Mouse (Mus musculus) heart, postnatal 36 days (tissue): ENCODE data around the gene Tgfbr3. TPM values are rescaled to one million over a fixed set of nuclear protein-coding genes. Genes with fewer than 3 reads are reported as not detected.

Source experiments
- DNase-seq, 2 experiments: peaks; one replicate each; pipeline ENCODE4 v3.0.0; 2021 to 2022
- intact Hi-C: fragments of 180-260 bp; cut with DNase I; formaldehyde crosslinking; loops from one replicate; pipeline ENCODE4 v1.15.1; 2025
- total RNA-seq, 2 experiments: library from RNA; stranded (reverse); gene quantifications; 2 replicates each; pipeline ENCODE4 v1.2.3; 2021

Tgfbr3 gene
- total RNA-seq, 2 experiments from 2014 or later = 53.5 to 54.2 TPM

GRCm38 (mm10) chr5:107283935-107284524 lies 5.4 kb downstream of the Tgfbr3 start:
- intact Hi-C loops = no loop called here

GRCm38 (mm10) chr5:107282561-107283307 lies 6.7 kb downstream of the Tgfbr3 start:
- intact Hi-C loops = no loop called here
- DNase-seq = no peak

More at GRCm38 (mm10) chr5:107283935-107284524, 5.4 kb downstream of the Tgfbr3 start:
- no peak for DNase-seq

- intact Hi-C loops = no loop called here
- no peak for DNase-seq
These were observed 10.2 kb downstream of the Tgfbr3 start for GRCm38 (mm10) chr5:107279263-107279662.

- DNase-seq = no peak
These were observed 13.2 kb downstream of the Tgfbr3 start for GRCm38 (mm10) chr5:107276186-107276585.

DNA sequence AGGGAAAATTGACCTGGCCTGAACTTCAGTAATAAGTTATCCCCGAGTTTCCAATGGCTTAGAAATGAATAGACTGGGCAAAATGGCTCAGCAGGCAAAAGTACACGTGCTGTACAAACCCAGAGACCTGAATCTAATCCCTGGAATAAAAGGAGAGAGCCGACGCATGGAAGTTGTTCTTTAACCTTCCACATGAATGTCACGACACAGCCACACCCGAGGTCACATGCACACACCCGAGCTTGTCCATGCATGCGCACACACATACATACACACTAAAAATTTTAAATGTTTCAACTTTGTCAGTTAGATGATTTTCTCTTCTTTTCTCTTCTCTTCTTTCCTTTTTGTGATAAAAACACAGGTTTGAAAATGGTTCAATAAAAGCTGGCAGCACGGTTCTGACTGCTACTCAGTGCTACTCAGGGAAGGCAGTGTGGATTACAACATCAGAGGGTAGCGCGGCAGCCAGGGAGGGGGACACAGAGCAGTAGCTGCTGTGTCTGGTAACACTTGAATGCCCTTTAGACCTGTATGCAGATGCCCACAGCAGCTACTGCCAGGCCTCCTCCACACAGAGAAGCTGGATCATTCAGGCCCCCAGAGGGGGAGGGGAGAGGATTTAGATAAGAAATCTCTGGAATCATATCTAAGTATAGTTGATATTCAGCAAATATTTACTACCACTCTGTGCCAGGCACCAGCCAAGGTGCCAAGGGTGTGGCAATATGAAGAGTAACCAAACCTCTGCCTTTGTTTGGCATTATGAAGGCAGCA lies 17.0 kb downstream of the Tgfbr3 start:
- intact Hi-C loops = no loop called here
- DNase-seq = no peak

More at GRCm38 (mm10) chr5:107276186-107276585, 13.2 kb downstream of the Tgfbr3 start:
- intact Hi-C loops = no loop called here

GRCm38 (mm10) chr5:107269006-107269328 lies 20.5 kb downstream of the Tgfbr3 start:
- DNase-seq = no peak
- intact Hi-C loops = no loop called here

DNA sequence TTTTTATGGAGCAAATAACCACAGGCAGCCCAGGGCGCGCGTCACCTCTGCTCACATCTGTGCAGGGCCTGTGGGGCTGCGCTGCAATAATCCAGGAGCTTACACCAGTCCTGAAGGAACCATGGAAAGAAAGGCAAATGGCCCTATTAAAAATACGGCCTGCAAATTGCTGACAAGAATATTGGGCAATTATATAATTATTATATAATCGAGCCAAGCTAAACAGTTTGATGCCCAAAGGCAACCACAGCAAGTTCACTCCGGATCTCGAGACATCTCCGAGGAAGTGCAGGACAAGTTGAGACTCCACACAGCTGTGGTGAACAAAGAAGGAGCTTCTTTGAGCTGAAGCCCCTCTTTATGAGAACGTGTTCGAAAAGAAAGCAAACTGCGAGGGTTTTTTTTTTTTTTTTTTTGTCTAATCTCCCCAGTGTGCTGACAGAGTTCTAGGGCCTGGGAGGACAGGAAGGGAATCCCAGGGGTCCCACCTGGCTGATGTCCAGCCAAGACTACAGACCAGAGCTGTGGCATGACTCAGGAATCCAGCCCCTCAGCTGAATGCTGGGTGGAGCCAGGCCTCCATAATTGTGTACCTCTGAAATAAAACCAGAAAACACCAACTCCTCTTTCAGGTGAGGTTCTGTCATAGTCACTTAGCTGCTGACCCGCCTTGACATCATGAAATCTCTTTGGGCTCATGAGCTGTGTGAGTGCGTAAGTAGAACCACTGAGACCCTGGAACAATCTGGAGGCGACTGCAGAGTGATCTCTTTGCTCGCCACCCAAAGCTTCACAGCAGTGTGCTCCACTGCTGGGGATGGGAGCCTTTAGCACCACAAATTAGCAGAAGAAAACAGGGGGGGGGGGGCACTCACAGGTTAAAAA lies 21.1 kb downstream of the Tgfbr3 start:
- no peak for DNase-seq
- intact Hi-C loops = no loop called here

DNA sequence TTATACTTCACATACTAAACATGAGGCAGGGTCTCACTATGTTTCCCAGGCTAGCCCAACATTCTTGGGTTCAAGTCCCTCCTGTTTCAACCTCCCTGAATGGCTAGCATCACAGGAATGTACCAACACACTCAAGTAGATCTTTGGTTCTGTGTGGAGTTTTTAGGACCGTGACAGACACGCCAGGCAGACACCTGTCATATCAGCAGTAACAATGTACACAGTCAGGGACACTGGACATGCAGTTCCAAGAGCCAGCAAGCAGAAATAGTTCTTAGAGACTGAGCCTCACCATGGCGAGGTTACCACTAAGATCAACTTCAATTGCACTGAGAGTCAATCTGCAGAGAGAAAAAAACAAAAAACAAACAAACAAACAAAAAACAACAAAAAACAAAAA lies 22.9 kb downstream of the Tgfbr3 start:
- intact Hi-C loops = no loop called here

DNA sequence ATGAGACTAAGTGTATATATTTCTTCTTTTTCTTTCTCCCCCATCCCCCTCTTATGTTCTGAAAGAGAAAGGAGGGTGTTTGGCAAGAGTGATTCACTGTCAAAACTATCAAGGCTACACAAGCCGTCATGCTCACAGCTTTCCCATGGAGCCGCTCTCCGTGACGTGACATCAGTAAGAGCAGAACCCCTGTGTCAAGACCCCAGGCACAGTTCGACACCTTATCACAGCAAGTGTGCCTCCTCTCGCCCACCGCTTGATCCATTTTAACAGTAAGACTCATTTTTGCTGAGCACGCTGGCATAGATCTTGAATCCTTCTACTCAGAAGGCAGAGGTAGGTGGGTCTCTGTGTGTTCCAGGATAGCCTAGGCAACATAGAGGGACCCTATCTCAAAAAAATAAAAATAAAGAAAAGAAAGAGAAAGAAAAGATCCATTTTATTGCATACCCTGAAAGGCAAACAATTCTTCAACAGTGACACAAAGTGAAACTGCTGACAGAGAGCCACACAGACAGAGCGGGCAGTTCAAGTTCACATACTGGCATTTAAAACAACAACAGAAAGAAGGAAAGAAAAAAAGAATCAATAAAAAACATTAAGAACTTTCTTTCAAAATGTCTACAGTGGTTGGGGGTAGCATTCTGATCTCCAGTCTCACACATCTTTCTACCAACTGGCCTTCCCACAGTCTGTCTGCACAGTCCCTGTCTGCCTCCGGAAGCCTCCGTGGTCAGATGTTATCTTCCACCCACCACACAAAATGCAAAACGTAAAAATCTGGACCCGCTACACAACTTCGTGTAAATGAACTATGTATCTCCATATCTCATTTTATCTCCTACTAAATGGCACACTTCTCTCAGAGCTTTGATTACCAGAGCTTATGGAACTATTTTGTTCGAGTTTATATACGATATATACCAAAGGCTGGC lies 24.7 kb downstream of the Tgfbr3 start:
- no peak for DNase-seq
- intact Hi-C loops = no loop called here

More for the DNA sequence above, 22.9 kb downstream of the Tgfbr3 start:
- DNase-seq = no peak

GRCm38 (mm10) chr5:107263836-107264235 lies 25.6 kb downstream of the Tgfbr3 start:
- no peak for DNase-seq
- intact Hi-C loops = no loop called here

GRCm38 (mm10) chr5:107261930-107262329 lies 27.5 kb downstream of the Tgfbr3 start:
- intact Hi-C loops = no loop called here
- DNase-seq = no peak

- peak; percentile 55 to 57 for DNase-seq
- intact Hi-C loops = no loop called here
These were observed 28.5 kb downstream of the Tgfbr3 start for GRCm38 (mm10) chr5:107260708-107261495.

GRCm38 (mm10) chr5:107259487-107260040 lies 29.9 kb downstream of the Tgfbr3 start:
- no peak for DNase-seq
- intact Hi-C loops = no loop called here

- DNase-seq = no peak
- intact Hi-C loops = no loop called here
These were observed 36.0 kb downstream of the Tgfbr3 start for GRCm38 (mm10) chr5:107253395-107253794.

DNA sequence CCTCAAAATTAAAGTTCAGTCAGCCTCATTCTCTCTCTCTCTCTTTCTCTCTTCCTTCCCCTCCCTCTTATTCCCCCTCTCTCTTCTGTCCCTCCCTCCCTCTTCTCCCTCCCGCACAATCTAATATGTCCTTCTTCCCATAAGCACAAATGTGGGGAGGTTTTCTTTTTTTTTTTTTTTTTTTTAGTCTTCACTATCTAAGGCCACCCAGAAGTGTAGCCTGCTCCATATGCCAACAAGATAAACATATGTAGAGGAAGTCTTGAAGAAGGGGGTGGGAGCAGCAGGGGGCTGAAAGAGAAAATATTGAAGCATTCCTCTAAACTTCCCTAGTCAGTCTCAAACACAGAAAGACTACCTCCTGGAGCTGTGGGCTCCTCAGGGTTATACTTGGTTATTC lies 37.0 kb downstream of the Tgfbr3 start:
- intact Hi-C loops = no loop called here
- no peak for DNase-seq

- intact Hi-C loops = no loop called here
- no peak for DNase-seq
These were observed 37.6 kb downstream of the Tgfbr3 start for GRCm38 (mm10) chr5:107251751-107252305.

DNA sequence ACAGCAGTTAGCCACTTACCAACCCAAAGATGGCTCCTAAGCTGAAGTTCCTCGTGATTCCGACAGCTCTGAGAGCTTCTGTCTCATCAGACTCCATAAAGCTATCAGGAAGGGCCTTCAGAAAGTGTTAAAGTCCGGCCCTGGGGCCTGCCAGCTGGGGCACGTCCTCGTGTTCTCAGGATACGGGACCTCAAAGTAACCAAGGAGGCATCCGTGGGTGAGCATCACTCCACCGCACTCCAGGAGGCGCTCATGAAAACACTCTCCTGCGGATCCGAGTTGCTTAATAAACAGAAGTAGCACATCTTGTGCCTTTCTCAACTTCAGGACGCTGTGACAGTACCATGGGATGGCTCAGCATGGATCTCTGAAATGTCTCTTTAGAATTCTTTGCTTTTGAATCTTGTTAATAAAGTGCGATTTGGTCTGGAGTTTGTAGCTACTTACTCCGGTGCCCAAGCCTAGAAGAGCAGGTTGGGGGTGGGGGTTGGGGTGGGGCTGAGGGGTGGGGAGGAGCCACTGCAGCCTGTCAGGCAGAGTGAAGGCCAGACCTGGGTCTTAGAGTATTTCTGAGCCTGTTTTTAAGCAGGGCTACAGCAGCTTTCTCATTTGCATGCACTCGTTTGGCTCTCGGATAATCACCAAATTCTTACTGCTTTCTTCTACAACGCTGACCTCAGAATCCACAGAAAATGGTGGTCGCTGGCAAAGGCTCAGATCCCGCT lies 38.7 kb downstream of the Tgfbr3 start:
- intact Hi-C loops = no loop called here

More for the DNA sequence above, 38.7 kb downstream of the Tgfbr3 start:
- DNase-seq = no peak
